Mouse (Mus musculus): ENCODE measurements around the gene Dhx34. TPM values are rescaled to one million over a fixed set of nuclear protein-coding genes. Genes with fewer than 3 reads are reported as not detected.

Dhx34 gene
- polyA plus RNA-seq (2015; fragmentation: Nextera tagmentation; extraction: Ambion mirVana): 7.7 and 8.6 TPM in 2 replicates

DNA sequence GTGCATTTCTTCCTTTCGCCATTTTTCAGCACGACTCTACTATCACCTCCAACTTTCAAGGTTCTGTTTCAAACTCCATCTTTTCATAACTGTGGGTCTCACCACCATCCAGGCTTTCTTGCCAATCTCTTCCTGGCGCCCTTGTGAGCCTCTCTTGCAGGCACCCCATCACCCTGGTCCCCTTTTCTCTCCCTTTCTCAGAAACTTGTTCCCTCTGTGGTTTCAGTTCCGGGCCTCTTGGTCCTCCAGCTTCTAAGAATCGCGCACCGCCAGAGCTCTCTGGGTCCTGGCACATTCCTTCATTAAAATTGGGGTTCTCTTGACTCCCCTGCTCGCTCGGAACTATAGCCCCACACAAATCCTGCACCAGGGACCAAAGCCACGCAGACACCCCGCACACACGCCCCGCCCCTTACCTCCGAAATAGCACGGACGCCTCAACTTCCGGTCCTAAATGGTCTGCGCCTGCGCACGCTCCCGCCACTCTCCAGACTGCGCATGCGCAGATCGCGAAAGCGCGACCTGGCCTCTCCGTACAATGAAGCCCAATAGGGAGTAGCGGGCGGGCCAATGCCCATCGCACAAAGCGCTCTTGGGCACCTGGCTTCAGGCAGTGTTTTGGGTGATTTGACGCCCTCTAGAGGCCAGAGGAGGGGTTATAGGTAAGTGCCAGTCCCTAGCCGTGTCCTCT lies at the start of gene Dhx34:
Gene Dhx34 (minus strand): TSS at position 456 of the 691 bp plus-strand sequence.

DNA sequence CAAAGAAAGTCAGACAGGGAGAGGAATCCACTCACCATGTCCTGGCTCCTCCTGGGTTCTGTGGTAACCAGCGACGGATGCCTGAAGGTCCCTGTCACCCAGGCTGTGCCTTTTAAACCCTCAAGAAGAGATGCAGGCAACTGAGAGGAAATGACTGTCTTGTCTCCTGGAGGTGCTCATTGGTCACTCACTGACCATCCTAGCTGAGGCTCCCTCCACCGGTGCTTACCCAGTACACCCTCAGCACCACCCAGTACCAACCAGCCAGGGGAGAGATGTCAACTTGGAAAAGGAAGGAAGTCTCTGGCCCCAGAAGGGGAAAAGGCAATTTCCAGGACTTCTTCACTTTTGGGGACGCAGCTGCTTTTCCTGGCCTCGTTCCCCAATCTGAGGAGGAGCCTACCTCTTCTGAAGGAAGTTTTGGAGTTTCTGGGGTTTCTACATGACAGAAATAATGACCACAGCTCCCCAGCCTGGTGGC lies 37.3 kb upstream of the Dhx34 start, which contains the start of gene C5ar1:
Gene C5ar1 (minus strand): TSS at position 431 of the 481 bp plus-strand sequence.

DNA sequence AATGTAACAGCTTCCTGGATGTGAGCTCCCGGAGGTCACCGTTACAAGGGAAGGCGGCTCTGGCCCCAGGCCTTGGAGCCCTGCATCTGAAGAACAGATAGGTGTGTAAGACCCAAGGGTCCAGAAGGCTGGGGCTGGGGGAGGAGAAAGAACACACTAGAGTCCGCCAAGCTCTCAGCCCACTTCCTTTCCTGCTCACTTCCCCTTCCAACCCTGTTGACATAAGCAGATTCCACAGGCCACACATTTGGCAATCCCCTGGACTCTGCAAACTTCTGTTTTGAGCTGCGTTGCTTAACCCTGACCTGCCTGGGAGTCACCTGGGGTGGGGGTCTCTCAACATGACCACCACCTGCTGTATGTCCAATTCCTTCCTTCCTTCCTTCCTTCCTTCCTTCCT lies 22.2 kb upstream of the Dhx34 start, which contains the start of gene C5ar2:
Gene C5ar2 (minus strand): TSS at position 88 of the 400 bp plus-strand sequence.

DNA sequence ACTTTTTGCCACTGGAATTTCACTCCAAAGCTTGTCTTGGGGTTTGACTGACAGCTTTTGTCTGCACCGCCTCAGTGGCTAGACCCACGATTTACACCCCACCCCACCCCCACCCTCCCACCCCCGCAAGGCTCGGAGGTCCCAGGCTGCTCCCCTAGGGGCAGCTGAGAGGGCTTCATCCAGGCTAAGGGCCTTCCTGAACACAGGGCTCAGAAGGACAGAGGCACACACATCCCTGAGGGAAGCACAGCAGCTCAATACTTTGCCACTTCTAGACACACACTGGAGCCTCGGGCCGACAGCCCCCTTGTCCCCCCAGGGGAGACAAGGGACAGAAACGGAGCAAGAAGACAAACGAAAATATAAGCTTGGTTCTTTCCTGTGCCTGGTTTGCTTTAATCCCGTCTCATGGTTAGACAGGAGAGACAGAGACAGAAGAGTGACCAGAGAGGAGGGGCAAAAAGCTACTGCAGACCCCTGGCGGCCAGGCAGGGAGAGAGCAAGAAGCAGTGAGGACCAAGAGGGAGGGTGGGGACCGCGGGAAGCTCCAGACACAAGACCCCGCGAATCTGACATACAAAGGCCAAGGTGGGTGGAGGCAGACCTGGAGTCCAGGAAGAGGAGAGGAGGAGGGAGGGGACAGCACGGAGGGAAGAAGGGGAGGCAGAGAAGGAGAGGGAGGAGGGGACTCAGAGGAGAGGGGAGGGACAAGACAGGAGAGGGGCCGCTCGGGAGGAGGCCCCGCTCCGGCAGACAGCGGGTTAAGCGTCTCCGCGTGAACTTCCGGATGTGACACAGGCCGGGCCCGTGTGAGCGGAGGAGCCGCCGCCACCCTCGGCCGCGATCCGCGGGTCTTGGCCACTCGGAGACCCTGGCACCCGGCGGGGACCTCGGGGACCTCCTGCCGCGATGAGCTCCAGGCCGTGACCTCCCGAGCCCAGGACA lies 47.0 kb downstream of the Dhx34 start, which contains the start of gene Meis3:
Gene Meis3 (plus strand): TSS at position 494 of the 945 bp plus-strand sequence.

Other genes with a start within 250 kb of the Dhx34 start
- gene Bicra, start 174.1 kb downstream of the Dhx34 start, polyA plus RNA-seq (2015; fragmentation: Nextera tagmentation; extraction: Ambion mirVana): 3.9 and 5.4 TPM in 2 replicates
- gene Zfp541, start 160.2 kb downstream of the Dhx34 start, polyA plus RNA-seq (2015; fragmentation: Nextera tagmentation; extraction: Ambion mirVana): 0.24 and 0.32 TPM in 2 replicates
- 245 and 283 TPM in 2 replicates for gene Napa, start 123.6 kb downstream of the Dhx34 start, polyA plus RNA-seq (2015; fragmentation: Nextera tagmentation; extraction: Ambion mirVana)
- 33.5 and 36.5 TPM in 2 replicates for gene Kptn, start 102.1 kb downstream of the Dhx34 start, polyA plus RNA-seq (2015; fragmentation: Nextera tagmentation; extraction: Ambion mirVana)
- gene Slc8a2, start 92.2 kb downstream of the Dhx34 start, polyA plus RNA-seq (2015; fragmentation: Nextera tagmentation; extraction: Ambion mirVana): 1.4 and 2.1 TPM in 2 replicates
- 70.0 and 89.8 TPM in 2 replicates for gene Meis3, start 46.9 kb downstream of the Dhx34 start, polyA plus RNA-seq (2015; fragmentation: Nextera tagmentation; extraction: Ambion mirVana)
- gene C5ar2, start 22.1 kb upstream of the Dhx34 start, polyA plus RNA-seq (2015; fragmentation: Nextera tagmentation; extraction: Ambion mirVana): 0.25 and 0.30 TPM in 2 replicates
- gene C5ar1, start 37.5 kb upstream of the Dhx34 start, polyA plus RNA-seq (2015; fragmentation: Nextera tagmentation; extraction: Ambion mirVana): 2.7 and 3.3 TPM in 2 replicates
- gene Inafm1, start 51.6 kb upstream of the Dhx34 start, polyA plus RNA-seq (2015; fragmentation: Nextera tagmentation; extraction: Ambion mirVana): 114 and 118 TPM in 2 replicates
- gene Ccdc9, start 64.8 kb upstream of the Dhx34 start, polyA plus RNA-seq (2015; fragmentation: Nextera tagmentation; extraction: Ambion mirVana): 17.4 and 19.0 TPM in 2 replicates
- 41.3 and 45.2 TPM in 2 replicates for gene Bbc3, start 86.4 kb upstream of the Dhx34 start, polyA plus RNA-seq (2015; fragmentation: Nextera tagmentation; extraction: Ambion mirVana)
- gene Sae1, start 165.8 kb upstream of the Dhx34 start, polyA plus RNA-seq (2015; fragmentation: Nextera tagmentation; extraction: Ambion mirVana): 183 and 194 TPM in 2 replicates
- 10.8 and 14.1 TPM in 2 replicates for gene Zc3h4, start 178.9 kb upstream of the Dhx34 start, polyA plus RNA-seq (2015; fragmentation: Nextera tagmentation; extraction: Ambion mirVana)
- gene Tmem160, start 230.7 kb upstream of the Dhx34 start, polyA plus RNA-seq (2015; fragmentation: Nextera tagmentation; extraction: Ambion mirVana): 119 and 130 TPM in 2 replicates